Mouse (Mus musculus): ENCODE measurements around the gene Nectin4.

Gene Nectin4

GRCm38 (mm10) chr1:171413608-171414007 lies 43.7 kb downstream of the Nectin4 start:
- DNase-seq: no peak

DNA sequence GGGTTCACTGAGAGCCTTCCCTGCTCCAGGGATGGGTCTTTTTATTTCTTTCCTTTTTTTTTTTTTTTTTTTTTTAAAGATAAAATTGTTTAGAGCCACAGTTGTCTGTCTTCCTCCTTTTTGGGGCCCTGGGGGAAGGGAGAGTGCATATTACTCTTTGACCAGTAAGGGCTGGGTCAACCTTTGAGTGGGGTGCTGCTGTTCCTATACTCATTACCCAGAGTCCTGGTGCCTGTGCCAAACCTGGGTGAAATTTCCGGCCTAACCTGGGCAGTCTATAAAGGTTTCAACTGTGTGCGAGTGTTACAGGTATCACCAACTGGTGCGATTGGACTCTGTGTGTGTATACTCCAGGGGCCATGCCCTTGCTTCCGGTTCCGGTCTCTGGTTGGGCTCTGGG lies 48.8 kb downstream of the Nectin4 start, which contains the start of gene Tstd1:
Tstd1 (plus strand) TSS at position 213 of the 400 bp plus-strand sequence.
- DNase-seq: no peak

- DNase-seq: no peak
Observed at GRCm38 (mm10) chr1:171419291-171419882, 49.5 kb downstream of the Nectin4 start.

DNA sequence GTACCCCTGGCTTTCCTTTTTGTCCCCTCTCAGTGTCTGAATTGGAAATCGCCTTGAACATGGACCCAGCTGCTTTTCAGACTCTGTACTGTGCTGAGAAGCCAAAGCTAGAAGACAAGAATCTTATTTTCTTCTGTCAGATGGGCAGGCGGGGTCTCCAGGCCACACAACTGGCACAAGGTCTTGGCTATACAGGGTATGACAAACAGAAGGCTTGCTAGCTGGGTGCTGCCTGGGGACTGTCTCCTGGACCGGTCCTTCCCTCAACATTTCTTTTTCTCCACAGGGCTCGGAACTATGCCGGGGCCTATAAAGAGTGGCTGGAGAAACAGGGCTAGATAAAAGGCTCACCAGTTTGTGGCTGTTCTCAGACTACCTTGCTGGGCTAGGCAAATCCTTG lies 50.0 kb downstream of the Nectin4 start:
- no peak for DNase-seq

DNA sequence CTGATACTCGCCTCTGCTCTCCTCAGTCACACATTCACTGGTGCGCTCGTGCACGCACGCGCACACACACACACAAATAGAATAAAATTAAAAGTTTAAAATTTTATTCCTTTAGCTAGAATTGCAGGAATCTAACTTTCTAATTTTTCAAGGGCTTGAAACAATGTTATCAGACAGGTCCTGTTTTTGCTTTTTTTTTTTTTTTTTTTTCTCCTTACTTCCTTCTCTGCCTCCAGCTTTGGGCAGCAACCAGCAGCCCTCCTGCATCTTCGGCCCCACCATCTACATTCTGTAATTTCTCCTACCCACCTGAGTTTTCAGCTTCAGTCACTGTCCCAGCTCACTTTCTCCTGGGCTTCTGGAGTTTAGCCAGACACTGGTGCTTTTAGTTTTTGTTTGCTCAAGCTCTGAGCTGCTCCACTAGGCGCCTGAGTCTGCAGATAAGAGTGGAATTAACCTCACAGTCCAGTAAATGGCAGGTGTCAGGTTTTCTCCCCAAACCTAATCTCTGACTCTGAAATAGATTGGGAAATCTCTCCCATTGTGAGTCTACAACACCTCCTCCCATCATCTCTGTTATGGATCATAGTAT lies 52.7 kb downstream of the Nectin4 start:
- DNase-seq: no peak

DNA sequence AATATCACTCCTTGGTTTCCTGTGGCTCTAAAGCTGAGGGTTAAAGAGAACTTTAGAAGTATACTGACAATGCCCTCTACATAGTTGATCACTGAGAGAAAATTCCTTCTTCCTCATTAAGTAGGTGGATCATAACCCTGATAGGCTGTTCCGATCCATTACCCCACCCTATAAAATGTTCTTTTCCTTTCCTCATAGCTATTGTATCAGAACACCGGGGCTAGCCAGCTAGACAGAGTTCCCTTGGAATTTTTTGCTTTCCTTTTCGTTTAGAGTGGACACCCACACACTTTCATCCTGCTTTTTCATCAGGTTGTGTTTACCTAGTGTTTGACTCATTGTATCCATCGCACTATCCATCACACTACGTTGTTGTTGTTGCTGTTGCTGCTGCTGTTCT lies 54.7 kb downstream of the Nectin4 start:
- no peak for DNase-seq

DNA sequence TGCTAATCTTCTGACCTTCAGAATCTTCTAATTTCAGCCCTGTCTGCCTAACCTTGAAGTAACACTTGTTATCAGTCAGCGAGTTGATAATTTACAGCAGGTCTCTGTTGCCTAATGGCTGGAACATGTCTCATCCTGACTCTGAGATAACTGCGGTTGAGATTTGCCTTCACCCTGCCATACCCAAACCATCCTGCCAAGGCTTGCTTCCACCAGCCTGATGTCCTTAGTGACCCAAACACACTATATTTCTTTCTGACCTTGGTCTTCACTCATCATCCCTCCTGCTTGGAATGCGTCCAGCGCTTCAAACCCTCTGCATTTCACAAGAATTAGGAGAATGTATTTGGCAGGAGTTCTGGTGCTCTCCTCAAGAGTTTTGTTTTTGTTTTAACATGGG lies 55.2 kb downstream of the Nectin4 start:
- DNase-seq: no peak

- no peak for DNase-seq
Observed at GRCm38 (mm10) chr1:171432158-171432557, 62.3 kb downstream of the Nectin4 start.

- no peak for DNase-seq
Observed at GRCm38 (mm10) chr1:171435288-171435814, 65.5 kb downstream of the Nectin4 start.

DNA sequence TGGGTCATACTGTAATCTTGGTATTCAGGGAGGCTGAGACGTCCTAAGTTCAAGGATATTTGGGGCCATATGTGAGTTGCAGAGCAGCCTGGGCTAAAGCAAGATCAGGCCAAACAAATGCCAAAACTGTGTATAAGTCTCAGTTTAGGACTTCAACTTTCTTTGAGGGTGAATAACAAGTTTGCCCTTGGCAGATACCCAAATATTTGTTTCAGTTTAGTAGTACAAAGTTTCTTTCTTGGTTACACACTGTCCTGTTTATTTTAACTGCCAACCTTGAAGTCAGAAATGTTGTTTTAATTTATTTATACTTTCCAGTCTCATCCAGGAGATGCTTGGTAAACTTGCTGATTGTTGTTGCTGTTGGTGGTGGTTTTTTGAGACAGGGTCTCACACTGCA lies 66.1 kb downstream of the Nectin4 start:
- DNase-seq: no peak

GRCm38 (mm10) chr1:171437264-171438013 lies 67.5 kb downstream of the Nectin4 start, which contains the start of gene F11r:
TSS of gene F11r (plus strand) at chr1:171437535.
- peak; percentile 91 for DNase-seq

All from cerebellum, adult 11-12 months (tissue).